Mouse (Mus musculus): ENCODE data around the gene Tmtc4. TPM values are rescaled to one million over a fixed set of nuclear protein-coding genes. Genes with fewer than 3 reads are reported as not detected.

The Tmtc4 gene
- polyA plus RNA-seq (2021): 24.3 TPM

DNA sequence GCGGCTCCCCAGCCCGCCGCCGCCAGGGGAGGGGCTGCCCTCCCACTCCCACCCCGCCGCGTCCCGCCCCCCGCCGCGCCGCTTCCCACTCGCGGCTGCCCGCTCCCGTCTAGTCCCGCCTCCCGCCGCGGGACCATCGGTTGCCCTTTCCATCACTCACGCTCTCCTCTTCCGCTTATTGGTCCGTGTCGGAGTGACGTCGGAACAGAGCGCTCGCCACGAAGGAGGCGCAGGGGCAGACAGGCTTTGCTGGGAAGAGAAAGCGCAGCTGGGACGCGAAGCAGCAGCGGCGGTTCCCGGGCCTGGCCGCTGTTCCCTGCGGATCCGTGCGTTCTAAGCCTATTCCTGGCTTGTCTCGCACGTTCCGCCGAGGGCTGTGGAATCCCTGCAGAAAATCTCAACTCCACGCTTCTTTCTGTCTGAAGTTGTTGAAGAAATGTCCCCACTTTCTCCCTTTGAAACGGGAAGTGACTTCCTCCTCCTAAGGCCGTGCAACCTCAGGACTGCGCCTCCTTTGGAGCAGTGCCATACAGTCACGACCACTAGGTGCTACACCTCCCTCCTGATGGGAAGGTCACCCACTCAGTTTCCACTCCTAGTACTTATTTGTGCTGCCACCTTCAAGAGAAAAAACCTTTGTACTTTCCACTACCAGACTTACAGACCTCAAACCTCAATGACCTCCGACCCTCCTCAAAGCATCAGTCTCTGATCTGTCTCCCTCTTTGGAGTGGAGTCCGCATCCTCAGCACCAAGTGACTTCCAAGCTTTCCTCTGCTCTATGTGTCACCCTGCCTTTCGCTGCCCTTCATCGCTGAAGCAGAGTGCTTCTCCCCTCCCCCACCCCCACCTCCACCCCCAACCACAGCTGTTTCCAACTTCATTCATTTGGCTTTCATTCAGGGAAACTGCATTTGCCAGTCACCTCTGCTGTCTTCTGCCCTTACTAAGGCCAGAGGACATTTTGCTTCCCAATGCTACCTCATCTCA is at the start of gene Tmtc4:
Gene Tmtc4 (minus strand): TSS at position 810 of the 990 bp plus-strand sequence.
- H3K27me3 ChIP-seq: no peaks in the 10 kb centered on the region
- no peak for TF ChIP-seq CTCF (IDR thresholded peaks at IDR 0.05)
- DNase-seq (ENCODE audit: low read depth, low spot score): peak; percentile 60

DNA sequence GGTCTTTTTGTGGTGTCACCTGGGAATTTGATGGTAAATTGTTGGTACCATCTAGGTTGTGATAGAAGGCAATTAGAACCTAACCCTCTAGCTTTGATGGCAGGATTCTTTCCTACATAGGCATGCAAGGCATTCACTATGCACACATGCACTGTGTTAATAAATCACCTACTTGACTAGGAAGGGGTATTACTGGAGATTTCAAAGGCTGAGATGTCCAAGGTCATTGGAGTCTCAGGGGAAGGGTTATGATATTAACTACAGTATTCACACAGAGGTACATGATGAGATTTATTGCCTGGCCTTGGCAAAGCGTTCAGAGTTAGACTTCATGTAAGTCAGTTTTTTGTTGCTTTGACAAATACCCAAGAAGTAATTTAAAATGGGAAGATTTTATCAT is 48.6 kb upstream of the Tmtc4 start:
- DNase-seq (ENCODE audit: low read depth, low spot score) (no peak), ATAC-seq (no peak)
- ChIA-PET CTCF (no interaction called here), POLR2A (no interaction called here)
- in situ Hi-C loops (cut with MboI; ENCODE audit: low pct_unique_long_range_greater_than_20kb): no loop called here
- H3K27me3 ChIP-seq: no peaks in the 10 kb centered on the region
- no peak for TF ChIP-seq CTCF (IDR thresholded peaks at IDR 0.05)

More for the DNA sequence above, at the start of gene Tmtc4:
- peak; percentile 97 for ATAC-seq
- in situ Hi-C loops (cut with MboI; ENCODE audit: low pct_unique_long_range_greater_than_20kb): no loop called here
- CTCF ChIA-PET: no interaction called here
- POLR2A ChIA-PET: interaction anchor here (1.0 kb wide), 1 partner anchor 110 kb away, joined by 4 read pairs; no protein-coding TSS in a partner anchor

- ATAC-seq: no peak
- in situ Hi-C loops (cut with MboI; ENCODE audit: low pct_unique_long_range_greater_than_20kb): no loop called here
- POLR2A ChIA-PET: interaction anchor here (0.6 kb wide), 1 partner anchor 65 kb away, joined by 3 read pairs; no protein-coding TSS in a partner anchor
Observed at GRCm38 (mm10) chr14:123027876-123028275, 44.0 kb upstream of the Tmtc4 start.

DNA sequence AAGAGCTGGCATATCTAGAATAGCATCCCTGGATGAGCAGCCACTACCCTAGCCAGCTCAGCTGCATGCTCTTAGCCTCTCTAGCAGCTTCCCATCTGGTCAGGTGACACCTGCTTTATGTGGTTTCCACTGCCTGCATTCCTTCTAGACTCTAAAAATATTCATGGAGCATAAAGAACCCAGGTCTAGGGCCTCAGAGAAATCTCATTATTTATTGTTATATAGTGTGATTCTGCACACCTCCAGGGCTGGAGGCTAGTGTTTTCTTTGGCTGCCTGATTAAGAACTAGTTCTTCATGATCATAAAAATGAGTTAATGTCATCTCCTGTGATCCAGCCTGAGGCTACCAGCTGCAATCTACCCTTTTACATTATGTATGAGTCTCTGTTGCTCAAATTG is 39.1 kb upstream of the Tmtc4 start:
- TF ChIP-seq CTCF (IDR thresholded peaks at IDR 0.05): no peak
- in situ Hi-C loops (cut with MboI; ENCODE audit: low pct_unique_long_range_greater_than_20kb): no loop called here
- CTCF ChIA-PET: no interaction called here
- H3K27me3 ChIP-seq: no peaks in the 10 kb centered on the region
- DNase-seq (ENCODE audit: low read depth, low spot score): no peak
- POLR2A ChIA-PET: interaction anchor here (1.3 kb wide), 1 partner anchor 12 kb away, joined by 3 read pairs; no protein-coding TSS in a partner anchor
- no peak for ATAC-seq

More at GRCm38 (mm10) chr14:123027876-123028275, 44.0 kb upstream of the Tmtc4 start:
- CTCF ChIA-PET: interaction anchor here (1.4 kb wide), 1 partner anchor 11 kb away, joined by 4 read pairs; no protein-coding TSS in a partner anchor
- DNase-seq (ENCODE audit: low read depth, low spot score): no peak
- TF ChIP-seq CTCF (IDR thresholded peaks at IDR 0.05): no peak
- H3K27me3 ChIP-seq: no peaks in the 10 kb centered on the region

- POLR2A ChIA-PET: no interaction called here
Observed at GRCm38 (mm10) chr14:123016310-123016709, 32.5 kb upstream of the Tmtc4 start.

DNA sequence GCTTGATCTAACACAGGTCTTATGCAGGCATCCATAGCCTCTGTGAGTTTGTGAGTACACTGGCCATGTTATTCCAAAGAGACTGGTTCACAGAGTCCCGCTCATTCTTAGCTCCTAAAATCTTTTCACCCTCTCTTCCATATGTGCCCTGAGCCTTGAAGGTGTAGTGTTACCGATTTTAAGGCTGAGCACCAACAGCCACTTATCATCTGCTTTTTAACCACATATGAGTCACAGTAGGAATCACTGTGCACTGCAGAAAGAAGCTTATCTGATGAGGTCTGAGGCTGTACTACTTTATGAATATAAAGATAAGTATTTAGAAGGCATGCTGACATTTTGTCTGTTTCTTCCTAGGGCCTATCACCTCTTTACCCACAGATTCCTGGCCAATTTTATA is 31.9 kb upstream of the Tmtc4 start:
- in situ Hi-C loops (cut with MboI; ENCODE audit: low pct_unique_long_range_greater_than_20kb): no loop called here
- DNase-seq (ENCODE audit: low read depth, low spot score) (no peak), ATAC-seq (no peak)
- CTCF ChIA-PET: no interaction called here
- no peaks in the 10 kb centered on the region for H3K27me3 ChIP-seq
- POLR2A ChIA-PET: no interaction called here
- no peak for TF ChIP-seq CTCF (IDR thresholded peaks at IDR 0.05)

More at GRCm38 (mm10) chr14:123016310-123016709, 32.5 kb upstream of the Tmtc4 start:
- no peak for ATAC-seq
- in situ Hi-C loops (cut with MboI; ENCODE audit: low pct_unique_long_range_greater_than_20kb): no loop called here
- no peaks in the 10 kb centered on the region for H3K27me3 ChIP-seq
- no peak for TF ChIP-seq CTCF (IDR thresholded peaks at IDR 0.05)
- CTCF ChIA-PET: no interaction called here
- DNase-seq (ENCODE audit: low read depth, low spot score): no peak

DNA sequence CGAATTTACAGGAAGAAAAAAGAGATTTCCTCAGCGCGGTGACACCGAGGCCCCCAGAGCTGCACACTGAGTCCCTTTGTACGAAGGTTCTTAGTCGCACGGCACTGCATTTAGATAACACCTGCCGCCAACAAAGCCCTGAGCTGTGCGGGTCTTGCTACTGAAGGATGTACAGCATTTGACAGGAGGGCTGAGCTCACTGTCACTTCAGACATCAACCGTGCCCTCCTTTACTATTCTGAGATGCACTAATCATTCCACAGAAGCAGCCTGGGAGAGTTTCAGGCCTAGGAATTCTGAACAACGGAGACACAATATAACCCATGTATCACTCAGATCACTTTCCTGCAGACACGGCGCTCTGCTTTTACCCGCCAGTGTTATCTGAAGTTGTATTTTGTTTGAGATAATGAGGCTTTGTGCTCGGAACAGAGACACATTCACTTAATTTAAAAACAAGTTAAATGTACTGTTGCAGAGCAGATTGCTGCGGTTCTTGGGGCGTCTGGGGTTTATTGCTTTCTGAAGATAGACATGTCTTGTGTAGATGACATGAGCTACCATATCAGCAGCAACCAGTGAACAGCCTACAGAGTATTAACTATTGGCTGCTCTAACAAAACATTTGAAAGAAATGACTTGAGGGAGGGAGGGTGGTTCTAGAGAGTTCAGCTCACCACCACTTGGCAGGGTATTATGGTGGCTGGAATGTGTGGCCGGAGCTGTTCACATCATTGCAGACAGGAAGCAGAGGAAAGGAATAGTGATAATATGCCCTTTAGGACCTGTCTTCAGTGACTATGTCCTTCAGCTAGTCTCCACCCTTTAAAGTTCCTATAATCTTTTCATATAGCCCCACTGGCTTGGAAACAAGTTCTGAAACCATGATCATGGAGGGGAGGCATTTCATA is 25.5 kb upstream of the Tmtc4 start:
- DNase-seq (ENCODE audit: low read depth, low spot score) (no peak), ATAC-seq (no peak)
- ChIA-PET CTCF (no interaction called here), POLR2A (no interaction called here)
- in situ Hi-C loops (cut with MboI; ENCODE audit: low pct_unique_long_range_greater_than_20kb): no loop called here
- no peaks in the 10 kb centered on the region for H3K27me3 ChIP-seq
- TF ChIP-seq CTCF (IDR thresholded peaks at IDR 0.05): no peak

DNA sequence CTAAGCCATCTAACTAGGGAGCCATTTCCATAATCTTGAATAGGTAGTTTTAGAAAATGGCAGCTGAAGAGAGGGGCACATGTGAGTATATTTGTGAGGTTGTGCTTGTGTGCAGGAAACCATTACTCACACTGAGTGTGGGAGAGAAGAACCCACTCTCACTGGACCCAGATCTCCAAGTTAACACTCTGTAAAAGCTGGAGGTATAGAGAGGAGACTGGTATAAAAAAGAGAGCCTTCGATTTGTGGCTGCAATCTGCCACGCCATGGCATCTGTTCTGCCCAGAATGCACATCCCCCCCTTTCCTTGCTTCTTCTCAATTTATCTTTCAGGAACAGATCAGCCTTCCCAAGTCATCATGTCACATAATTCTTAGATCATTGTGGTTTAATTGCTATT is 24.8 kb upstream of the Tmtc4 start:
- DNase-seq (ENCODE audit: low read depth, low spot score) (no peak), ATAC-seq (no peak)
- TF ChIP-seq CTCF (IDR thresholded peaks at IDR 0.05): no peak
- in situ Hi-C loops (cut with MboI; ENCODE audit: low pct_unique_long_range_greater_than_20kb): no loop called here
- ChIA-PET CTCF (no interaction called here), POLR2A (no interaction called here)
- H3K27me3 ChIP-seq: no peaks in the 10 kb centered on the region

- CTCF ChIA-PET: interaction anchor here (1.3 kb wide), 1 partner anchor 10 kb away, joined by 5 read pairs; no protein-coding TSS in a partner anchor
- POLR2A ChIA-PET: no interaction called here
Observed at GRCm38 (mm10) chr14:123003715-123004114, 19.9 kb upstream of the Tmtc4 start.

GRCm38 (mm10) chr14:123001391-123001790 is 17.6 kb upstream of the Tmtc4 start:
- peaks cover 4% of the 10 kb centered on the region for H3K27me3 ChIP-seq
- CTCF ChIA-PET: no interaction called here
- TF ChIP-seq CTCF (IDR thresholded peaks at IDR 0.05): no peak
- in situ Hi-C loops (cut with MboI; ENCODE audit: low pct_unique_long_range_greater_than_20kb): loop anchor here (5.0 kb wide), 1 partner anchor 81 kb away; no protein-coding TSS in a partner anchor
- ATAC-seq: no peak
- POLR2A ChIA-PET: no interaction called here
- DNase-seq (ENCODE audit: low read depth, low spot score): no peak

More at GRCm38 (mm10) chr14:123003715-123004114, 19.9 kb upstream of the Tmtc4 start:
- TF ChIP-seq CTCF (IDR thresholded peaks at IDR 0.05): no peak
- DNase-seq (ENCODE audit: low read depth, low spot score) (no peak), ATAC-seq (no peak)
- in situ Hi-C loops (cut with MboI; ENCODE audit: low pct_unique_long_range_greater_than_20kb): loop anchor here (5.0 kb wide), 1 partner anchor 79 kb away; no protein-coding TSS in a partner anchor
- H3K27me3 ChIP-seq: peaks cover 4% of the 10 kb centered on the region
